Comparison of ENCODE assay signal across 24 mouse cellular contexts in genomic region chr15:10235977-10236376, GRCm38 (mm10). TPM values are rescaled to one million over a fixed set of nuclear protein-coding genes. Genes with fewer than 3 reads are reported as not detected.
DNase-seq lines count a peak whose midpoint lies in the region; ATAC-seq lines count a peak whose summit lies in the region.
"Had no signal": no experiment of that assay in that cellular context is flagged by ENCODE, and none has a peak within 500 bp of the region (broad histone marks: within the 10 kb centered on the region; RNA-seq: fewer than 3 reads in every experiment).

No protein-coding gene starts in this region.

- no peaks in the 10 kb centered on the region for H3K27me3 ChIP-seq in forebrain, embryonic 12.5 days
- H3K27me3 ChIP-seq: heart, embryonic 12.5 days; hindbrain, embryonic 12.5 days; intestine, embryonic 15.5 days; liver, embryonic 13.5 days; midbrain, embryonic 12.5 days had no signal

- no peak overlapping the region for H3K27ac ChIP-seq in forebrain, embryonic 12.5 days
- H3K27ac ChIP-seq: embryonic facial prominence, embryonic 10.5 days; hindbrain, embryonic 12.5 days; intestine, embryonic 15.5 days; layer of hippocampus, adult 2 months; liver, embryonic 13.5 days; midbrain, embryonic 12.5 days had no signal

- ATAC-seq in activated CD4-positive, CD25-positive, alpha-beta regulatory T cell, adult 4 months: peak; percentile 55
- ATAC-seq in megakaryocyte, adult 5-6 weeks (ENCODE audit: poor library complexity, severe bottlenecking): peak; percentile 54
- no peak for ATAC-seq in forebrain, embryonic 12.5 days (ENCODE audit: low FRiP score)
- ATAC-seq: forebrain, postnatal 0 days; intestine, embryonic 15.5 days had no signal

- no peak overlapping the region for H3K4me2 ChIP-seq in forebrain, embryonic 12.5 days
- H3K4me2 ChIP-seq: heart, embryonic 12.5 days; hindbrain, embryonic 12.5 days; intestine, embryonic 15.5 days; liver, embryonic 13.5 days; lung, embryonic 14.5 days; midbrain, embryonic 12.5 days had no signal

- H3K4me3 ChIP-seq in forebrain, embryonic 12.5 days (replicated peaks): no peak overlapping the region
- H3K4me3 ChIP-seq: embryonic facial prominence, embryonic 10.5 days; heart, embryonic 12.5 days; hindbrain, embryonic 12.5 days; intestine, embryonic 15.5 days; layer of hippocampus, adult 2 months; liver, embryonic 13.5 days; midbrain, embryonic 12.5 days had no signal

- H3K9ac ChIP-seq in forebrain, embryonic 12.5 days: no peak overlapping the region
- H3K9ac ChIP-seq: forebrain, postnatal 0 days; heart, embryonic 12.5 days; hindbrain, embryonic 12.5 days; intestine, embryonic 15.5 days; liver, embryonic 13.5 days; lung, embryonic 14.5 days; midbrain, embryonic 12.5 days had no signal

- H3K36me3 ChIP-seq in forebrain, embryonic 12.5 days (replicated peaks): no peaks in the 10 kb centered on the region
- H3K36me3 ChIP-seq: embryonic facial prominence, embryonic 10.5 days; heart, embryonic 12.5 days; hindbrain, embryonic 12.5 days; intestine, embryonic 15.5 days; liver, embryonic 13.5 days; midbrain, embryonic 12.5 days had no signal

- no peaks in the 10 kb centered on the region for H3K9me3 ChIP-seq in forebrain, embryonic 12.5 days
- H3K9me3 ChIP-seq: embryonic facial prominence, embryonic 10.5 days; heart, embryonic 12.5 days; hindbrain, embryonic 12.5 days; intestine, embryonic 15.5 days; liver, embryonic 13.5 days; midbrain, embryonic 12.5 days had no signal

- DNase-seq in CD4-positive, CD25-positive, alpha-beta regulatory T cell, adult 2 months (ENCODE audit: low read depth, low spot score): peak; percentile 56
- peak; percentile 30 for DNase-seq in thymus, postnatal 14 days
- no peak for DNase-seq in cerebellum, adult 11-12 months
- no peak for DNase-seq in spleen, postnatal 10 days (ENCODE audit: low spot score in 2 of 2)
- DNase-seq in left cerebral cortex, adult 9 months (ENCODE audit: low spot score in 2 of 2): no peak
- DNase-seq: cerebellum, adult 18-20 months; cerebellum, postnatal 36 days; forebrain, postnatal 0 days; gastrocnemius, postnatal 14 days; heart, adult 18-20 months; heart, postnatal 10 days; kidney, postnatal 25 days; layer of hippocampus, postnatal 36 days; liver, embryonic 13.5 days; lung, embryonic 14.5 days had no signal

- no peaks in the 10 kb centered on the region for H3K4me1 ChIP-seq in forebrain, embryonic 12.5 days
- H3K4me1 ChIP-seq: embryonic facial prominence, embryonic 10.5 days; heart, embryonic 12.5 days; hindbrain, embryonic 12.5 days; intestine, embryonic 15.5 days; liver, embryonic 13.5 days; midbrain, embryonic 12.5 days had no signal

- WGBS in forebrain, embryonic 12.5 days: 85% methylated on average over 5 of the region's 5 CpGs

RNA-seq across cellular contexts. Expression of gene Prlr, which starts 58.9 kb away (rescaled TPM):
- polyA plus RNA-seq in activated CD4-positive, CD25-positive, alpha-beta regulatory T cell, adult 4 months (2017; shearing (Covaris generic)): under 1 TPM; 0.16 to 0.38 TPM
- total RNA-seq in megakaryocyte, adult 5-6 weeks (2015): 0.09 TPM in 1 of 2 replicates, not detected in the other
- total RNA-seq in megakaryocyte, adult 5-6 weeks (2017): 0.37 TPM in 1 of 2 replicates, not detected in the other
- polyA plus RNA-seq in forebrain, embryonic 12.5 days (2016; fragmentation: Nextera tagmentation; extraction: Ambion mirVana): 0.15 and 0.51 TPM in 2 replicates

Comparison
In these comparisons a context has a peak if more than half of its experiments do, and no peak if none do; other contexts are left out.
1. DNase-seq: peak in CD4-positive, CD25-positive, alpha-beta regulatory T cell, adult 2 months (single experiment) and thymus, postnatal 14 days (single experiment); none in cerebellum, adult 11-12 months (single experiment), spleen, postnatal 10 days (0 of 2) and left cerebral cortex, adult 9 months (0 of 2).